Mouse (Mus musculus): ENCODE results near the gene Lactb.

Gene Lactb

GRCm38 (mm10) chr9:66975239-66975645, at the start of gene Lactb:
Gene Lactb, minus strand, starts transcription at chr9:66975484.
- CTCF ChIA-PET, result no interaction called here

- CTCF ChIA-PET, result interaction anchor here (0.5 kb wide), 1 partner anchor 46 kb away, joined by 3 read pairs; no protein-coding TSS in a partner anchor
Measured at GRCm38 (mm10) chr9:67023371-67023770, 48.1 kb upstream of the Lactb start.

- CTCF ChIA-PET, result no interaction called here
Measured at GRCm38 (mm10) chr9:67020063-67020462, 44.8 kb upstream of the Lactb start.

- CTCF ChIA-PET, result interaction anchor here (0.5 kb wide), 1 partner anchor 26 kb away, joined by 7 read pairs; no protein-coding TSS in a partner anchor
Measured at GRCm38 (mm10) chr9:67013501-67013900, 38.2 kb upstream of the Lactb start.

GRCm38 (mm10) chr9:67012470-67012869, 37.2 kb upstream of the Lactb start:
- CTCF ChIA-PET, result no interaction called here

GRCm38 (mm10) chr9:67011483-67011882, 36.2 kb upstream of the Lactb start:
- CTCF ChIA-PET, result no interaction called here

- CTCF ChIA-PET, result no interaction called here
Measured at GRCm38 (mm10) chr9:67008781-67009180, 33.5 kb upstream of the Lactb start.

- CTCF ChIA-PET, result interaction anchor here (1.2 kb wide), 1 partner anchor 36 kb away, joined by 4 read pairs; no protein-coding TSS in a partner anchor
Measured at GRCm38 (mm10) chr9:67006376-67006775, 31.1 kb upstream of the Lactb start.

GRCm38 (mm10) chr9:67005161-67005742, 30.0 kb upstream of the Lactb start:
- CTCF ChIA-PET, result no interaction called here

- CTCF ChIA-PET, result interaction anchor here (0.6 kb wide), 1 partner anchor 42 kb away, joined by 7 read pairs; no protein-coding TSS in a partner anchor
Measured at GRCm38 (mm10) chr9:67003656-67004055, 28.4 kb upstream of the Lactb start.

GRCm38 (mm10) chr9:67003156-67003555, 27.9 kb upstream of the Lactb start:
- CTCF ChIA-PET, result interaction anchor here (3.8 kb wide), 1 partner anchor 42 kb away, joined by 28 read pairs; no protein-coding TSS in a partner anchor

GRCm38 (mm10) chr9:67001506-67001905, 26.2 kb upstream of the Lactb start:
- CTCF ChIA-PET, result interaction anchor here (0.5 to 3.8 kb wide), 5 partner anchors 15 to 1266 kb away, joined by 3 to 28 read pairs (median 3); no protein-coding TSS in a partner anchor

- CTCF ChIA-PET, result interaction anchor here (0.5 to 3.8 kb wide), 5 partner anchors 15 to 1265 kb away, joined by 3 to 28 read pairs (median 3); no protein-coding TSS in a partner anchor
Measured at GRCm38 (mm10) chr9:67001050-67001449, 25.8 kb upstream of the Lactb start.

- CTCF ChIA-PET, result interaction anchor here (0.5 to 3.8 kb wide), 2 partner anchors 45 to 220 kb away, joined by 3 to 28 read pairs; no protein-coding TSS in a partner anchor
Measured at GRCm38 (mm10) chr9:66999698-67000097, 24.4 kb upstream of the Lactb start.

GRCm38 (mm10) chr9:66991750-66992410, 16.6 kb upstream of the Lactb start:
- CTCF ChIA-PET, result interaction anchor here (0.6 kb wide), 1 partner anchor 127 kb away, joined by 3 read pairs; no protein-coding TSS in a partner anchor

- CTCF ChIA-PET, result interaction anchor here (0.6 kb wide), 1 partner anchor 126 kb away, joined by 3 read pairs; no protein-coding TSS in a partner anchor
Measured at GRCm38 (mm10) chr9:66991021-66991749, 15.9 kb upstream of the Lactb start.

- CTCF ChIA-PET, result no interaction called here
Measured at GRCm38 (mm10) chr9:66990046-66990445, 14.8 kb upstream of the Lactb start.

- CTCF ChIA-PET, result no interaction called here
Measured at GRCm38 (mm10) chr9:66989581-66989980, 14.3 kb upstream of the Lactb start.

GRCm38 (mm10) chr9:66988888-66989414, 13.7 kb upstream of the Lactb start:
- CTCF ChIA-PET, result no interaction called here

- CTCF ChIA-PET, result no interaction called here
Measured at GRCm38 (mm10) chr9:66988198-66988887, 13.1 kb upstream of the Lactb start.

- CTCF ChIA-PET, result no interaction called here
Measured at GRCm38 (mm10) chr9:66985377-66985776, 10.1 kb upstream of the Lactb start.

Data from spleen, embryonic (tissue).